Mouse (Mus musculus): ENCODE results near the gene Agtpbp1.
A peak's percentile ranks its signal among the peaks of the same experiment; 100 is the strongest.
"Not testable (repeated sequence)": the region's sequence is repeated elsewhere in the genome, so short reads cannot be mapped to it uniquely, and the experiment has no call there.

Agtpbp1 gene

DNA sequence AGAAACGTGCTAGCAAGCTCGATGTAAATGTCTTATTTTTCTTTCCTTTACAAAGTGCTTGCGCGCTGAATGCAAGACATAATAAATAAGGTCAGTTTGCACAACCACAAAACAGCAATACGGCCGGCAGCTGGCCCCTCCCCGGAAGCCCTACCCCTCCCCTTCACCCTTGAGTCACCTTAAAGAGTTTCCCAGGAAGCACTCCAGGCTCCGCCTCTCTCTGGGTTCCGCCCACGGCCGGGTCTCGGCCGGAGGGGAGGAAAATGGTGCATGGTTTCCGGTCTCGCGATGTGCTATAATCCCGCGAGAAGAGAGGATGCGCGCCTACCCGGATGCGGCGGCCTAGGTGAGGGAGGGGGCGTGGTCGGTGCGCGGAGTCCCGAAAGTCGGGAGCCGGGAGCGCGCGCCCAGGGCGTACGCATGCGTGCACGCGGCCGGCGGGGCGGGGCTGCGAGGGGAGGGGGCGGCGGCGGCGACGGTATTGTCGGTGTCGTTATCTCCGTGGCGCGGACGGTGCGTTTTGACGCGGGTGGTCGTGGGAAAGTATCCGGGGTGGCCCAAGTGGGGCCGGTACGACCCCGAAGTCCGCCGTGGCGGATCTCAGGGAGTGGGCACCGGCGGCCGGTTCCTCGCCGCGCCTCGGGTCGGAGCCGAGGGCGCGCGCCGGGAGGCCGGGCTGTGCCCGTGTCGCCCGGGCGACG, at the start of gene Agtpbp1, which contains the start of gene Naa35:
Gene Agtpbp1 (minus strand): TSS at position 281 of the 701 bp plus-strand sequence.
Gene Naa35 (plus strand): TSS at position 313 of the 701 bp plus-strand sequence.
- DNase-seq (ENCODE audit: low spot score in 2 of 2), result peak; percentile 98 to 99

DNA sequence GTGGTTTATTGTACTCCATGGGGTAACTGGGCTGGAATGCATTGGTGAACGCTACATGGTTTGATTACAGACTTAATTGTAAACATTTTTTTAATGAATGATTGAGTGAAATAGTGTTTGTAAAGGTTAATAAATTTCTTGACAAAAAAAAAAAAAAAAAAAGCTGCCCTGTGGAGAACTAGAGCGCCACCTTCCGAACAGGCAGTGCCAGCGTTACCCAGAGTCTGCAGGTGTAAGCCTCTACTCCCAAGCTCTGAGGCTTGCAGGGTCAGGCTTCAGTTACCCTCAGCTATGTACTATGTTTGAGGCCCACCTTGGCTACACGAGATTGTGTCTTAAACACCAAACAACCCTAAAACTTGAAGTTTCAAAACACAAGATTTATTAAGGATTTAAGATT, 49.6 kb upstream of the Agtpbp1 start:
- no peak for DNase-seq (ENCODE audit: low spot score in 2 of 2)

DNA sequence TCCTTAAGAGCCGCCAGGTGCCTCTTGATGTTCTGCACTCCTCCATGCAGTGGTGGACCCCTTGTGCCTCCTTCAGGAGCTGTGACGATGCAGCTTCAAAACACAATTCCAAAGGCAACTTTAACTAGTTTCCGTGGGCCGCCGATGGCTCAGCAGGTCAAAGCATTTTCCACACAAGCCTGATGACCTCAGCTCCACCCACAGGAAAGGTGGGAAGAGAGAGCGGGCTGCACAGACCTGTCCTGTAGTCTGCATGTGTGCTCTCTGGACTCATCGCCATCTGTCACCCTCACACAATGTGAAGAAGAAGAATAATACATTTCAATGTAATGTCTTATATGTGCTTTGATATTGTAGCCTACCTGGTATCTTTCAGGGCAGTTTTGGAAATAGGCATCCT, 41.7 kb upstream of the Agtpbp1 start:
- no peak for DNase-seq (ENCODE audit: low spot score in 2 of 2)

DNA sequence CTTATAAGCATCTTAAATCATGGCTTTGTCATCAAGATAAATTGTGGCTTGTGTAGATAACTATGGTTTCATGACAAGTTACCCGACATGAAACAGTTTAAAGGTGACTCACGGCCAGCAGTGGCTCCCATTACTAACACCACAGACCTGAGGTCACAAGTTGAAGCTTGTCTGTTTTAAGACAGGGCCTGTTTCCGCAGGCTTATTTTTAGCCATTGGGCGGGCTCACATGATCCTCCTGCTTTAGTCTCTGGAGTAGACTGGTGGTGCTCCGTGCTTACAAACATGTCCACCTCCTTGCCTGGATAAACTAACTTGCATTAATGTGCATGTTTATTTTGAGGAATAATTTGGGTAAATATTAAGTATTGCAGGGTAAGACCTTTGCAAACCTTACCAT, 39.9 kb upstream of the Agtpbp1 start:
- peak in 1 of 2 experiments; percentile 41 for DNase-seq (ENCODE audit: low spot score in 2 of 2)

DNA sequence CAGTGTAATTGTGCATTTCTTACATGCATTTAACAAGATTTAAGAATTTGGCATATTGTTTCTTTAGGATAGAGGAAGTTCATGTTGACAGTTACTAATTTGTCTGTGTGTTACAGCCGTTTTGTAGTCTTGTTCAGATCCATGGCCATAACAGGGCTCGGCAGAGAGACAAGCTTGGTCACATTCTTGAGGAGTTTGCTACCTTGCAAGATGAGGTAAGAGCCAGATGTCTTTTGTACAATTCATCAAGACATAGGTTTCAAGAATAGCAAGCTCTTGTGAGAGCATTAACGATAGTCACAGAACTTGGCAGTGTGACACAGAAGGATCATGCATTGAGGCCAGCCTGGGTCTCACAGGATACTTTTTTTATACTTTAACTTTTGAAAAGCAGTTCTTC, 39.4 kb upstream of the Agtpbp1 start:
- DNase-seq (ENCODE audit: low spot score in 2 of 2), result no peak

DNA sequence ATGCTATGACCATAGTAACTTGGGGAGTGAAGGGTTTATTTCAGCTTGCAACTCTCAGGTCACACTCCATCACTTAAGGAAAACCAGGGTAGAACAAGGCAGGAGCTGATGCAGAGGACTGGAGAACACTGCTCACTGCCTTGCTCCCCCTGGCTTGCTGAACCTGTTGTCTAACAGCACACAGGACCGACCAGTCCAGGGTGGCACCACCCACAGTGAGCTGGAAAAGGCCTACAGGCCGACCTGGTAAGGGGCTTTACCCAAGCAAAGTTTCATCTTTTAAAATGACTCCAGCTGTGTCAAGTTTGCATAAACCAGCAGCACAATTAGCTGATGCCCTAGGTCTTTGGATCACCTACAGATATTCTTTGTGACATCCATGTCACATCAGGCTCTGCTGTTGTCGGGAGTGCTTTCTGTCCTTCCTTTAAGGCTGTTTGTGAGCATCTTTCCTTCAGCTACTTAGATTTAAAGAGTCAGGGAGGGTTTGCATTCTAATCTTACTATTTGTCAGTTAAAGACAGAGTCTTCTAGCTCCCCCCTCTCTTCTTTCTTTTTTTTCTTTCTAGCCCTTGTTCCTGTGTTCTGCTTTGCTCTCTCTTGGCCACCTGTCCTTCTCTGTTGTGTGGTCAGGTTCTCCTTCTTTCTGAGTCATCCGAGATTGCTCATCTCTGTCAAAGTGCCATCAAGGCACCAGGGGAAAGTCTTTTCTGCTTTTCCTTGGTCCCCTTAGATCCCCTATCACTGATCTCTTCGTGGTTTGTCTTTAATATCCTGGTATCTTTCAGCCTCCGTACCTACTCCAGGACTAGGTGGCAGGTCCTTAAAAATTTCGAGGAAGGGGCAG, 36.8 kb upstream of the Agtpbp1 start:
- no peak for DNase-seq (ENCODE audit: low spot score in 2 of 2)

DNA sequence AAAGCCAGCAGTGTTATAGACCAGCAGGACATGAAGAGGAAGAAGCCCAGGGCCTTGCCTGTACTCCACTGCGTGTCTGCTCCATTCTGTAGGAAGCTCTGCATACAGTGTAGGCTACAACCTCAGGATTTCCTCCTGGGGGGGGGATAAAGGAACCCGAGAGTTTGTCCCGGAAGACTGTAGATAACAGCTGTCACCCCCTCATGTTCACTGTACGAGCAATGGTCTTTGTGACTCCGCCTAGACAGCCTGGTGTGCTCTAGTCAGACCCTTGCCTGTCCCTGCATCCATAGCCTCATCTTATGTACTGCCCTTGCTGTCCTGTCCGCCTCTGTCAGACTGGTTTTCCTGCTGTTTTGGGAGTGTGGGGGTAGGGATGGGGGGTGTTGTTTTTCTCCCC, 33.4 kb upstream of the Agtpbp1 start:
- DNase-seq (ENCODE audit: low spot score in 2 of 2), result no peak

DNA sequence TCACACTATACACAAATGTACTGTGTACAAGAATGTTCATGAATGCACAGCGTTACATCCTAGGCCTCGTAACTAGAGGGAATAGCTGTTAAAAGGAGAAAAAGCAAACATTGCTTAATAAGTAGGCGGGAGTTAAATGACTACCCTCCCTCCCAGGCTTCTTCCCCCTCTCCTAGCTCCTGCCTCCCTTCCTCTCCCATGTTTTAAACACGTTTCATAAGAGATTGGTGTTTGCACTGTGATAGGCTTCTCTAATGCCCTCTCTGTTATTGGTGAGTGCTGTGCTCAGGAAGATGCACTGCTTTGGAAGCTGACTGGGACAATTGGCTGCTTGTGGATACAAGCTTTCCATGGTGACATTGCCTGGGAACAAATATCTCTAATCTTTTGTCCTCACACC, 30.5 kb upstream of the Agtpbp1 start:
- DNase-seq (ENCODE audit: low spot score in 2 of 2), result no peak

DNA sequence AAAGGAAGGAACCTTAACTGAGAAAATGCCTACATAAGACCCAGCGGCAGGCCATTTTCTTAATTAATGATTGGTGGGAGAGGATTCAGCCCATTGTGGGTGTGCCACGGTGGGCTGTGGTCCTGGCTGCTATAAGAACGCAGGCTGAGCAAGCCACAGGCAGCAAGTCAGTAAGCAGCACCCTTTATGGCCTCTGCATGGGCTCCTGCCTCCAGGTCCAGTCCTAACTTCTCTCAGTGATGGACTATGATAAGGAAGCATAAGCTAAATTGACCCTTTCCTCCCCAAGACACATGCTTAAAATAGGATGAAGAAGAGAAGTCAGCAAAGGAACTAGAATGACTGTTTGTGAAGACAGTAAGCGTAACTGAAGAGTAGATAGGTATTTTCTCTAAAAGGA, 30.1 kb upstream of the Agtpbp1 start:
- no peak for DNase-seq (ENCODE audit: low spot score in 2 of 2)

DNA sequence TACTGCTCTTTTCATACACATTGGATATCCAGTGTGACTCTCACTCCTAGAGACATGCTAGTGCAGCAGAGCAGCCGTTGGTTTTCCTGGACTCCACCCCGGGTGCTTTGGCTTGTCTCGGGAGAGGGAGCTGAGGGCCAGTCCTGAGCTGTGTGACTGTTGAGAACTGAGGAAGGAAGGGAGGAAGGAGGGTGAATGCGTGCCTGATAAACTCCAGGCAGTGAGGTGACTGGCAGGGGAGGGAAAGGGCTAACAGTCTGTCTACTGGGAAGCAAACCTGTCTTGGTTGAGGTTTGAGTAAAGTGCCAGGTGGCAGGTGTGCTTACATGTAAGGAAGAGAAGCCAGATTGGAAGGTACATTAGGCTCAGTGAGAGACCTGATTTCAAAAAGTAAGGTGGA, 28.8 kb upstream of the Agtpbp1 start:
- no peak for DNase-seq (ENCODE audit: low spot score in 2 of 2)

DNA sequence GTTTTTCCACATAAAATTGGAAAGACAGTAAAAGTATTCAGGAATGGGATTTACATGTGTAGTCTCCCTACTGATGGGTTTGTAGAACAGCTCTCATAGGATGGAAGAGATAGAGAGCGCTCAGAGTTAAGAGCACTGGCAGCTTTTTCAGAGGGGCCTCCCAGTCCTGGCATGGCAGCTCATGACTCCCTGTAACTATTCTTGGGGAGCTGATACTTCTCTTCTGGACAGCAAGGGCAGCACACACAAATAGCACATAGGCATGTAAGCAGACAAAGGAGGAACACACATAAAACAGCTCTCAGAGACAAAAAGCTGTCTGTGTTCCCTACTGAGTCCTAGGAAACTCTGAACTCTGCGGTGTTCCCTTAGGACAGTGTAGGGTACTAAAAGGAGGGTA, 25.4 kb upstream of the Agtpbp1 start:
- DNase-seq (ENCODE audit: low spot score in 2 of 2), result no peak

DNA sequence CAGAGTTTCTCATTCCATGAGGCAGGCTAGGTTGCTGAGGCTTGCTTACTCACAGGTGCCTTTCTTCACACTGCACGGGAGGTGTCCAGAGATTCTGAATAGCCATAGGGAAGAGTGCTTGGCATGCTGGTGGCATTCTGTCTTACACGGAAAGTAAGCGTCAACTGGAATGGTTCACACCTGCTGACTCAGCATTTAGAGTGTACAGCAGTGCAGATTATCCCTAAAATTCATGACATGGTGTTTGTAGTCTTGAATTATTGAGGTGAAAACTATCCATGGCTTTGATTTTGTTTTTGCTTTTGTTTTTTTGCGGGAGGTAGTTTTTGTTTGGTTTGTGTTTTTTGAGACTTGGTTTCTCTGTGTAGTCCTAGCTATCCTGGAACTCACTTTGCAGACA, 24.9 kb upstream of the Agtpbp1 start:
- no peak for DNase-seq (ENCODE audit: low spot score in 2 of 2)

DNA sequence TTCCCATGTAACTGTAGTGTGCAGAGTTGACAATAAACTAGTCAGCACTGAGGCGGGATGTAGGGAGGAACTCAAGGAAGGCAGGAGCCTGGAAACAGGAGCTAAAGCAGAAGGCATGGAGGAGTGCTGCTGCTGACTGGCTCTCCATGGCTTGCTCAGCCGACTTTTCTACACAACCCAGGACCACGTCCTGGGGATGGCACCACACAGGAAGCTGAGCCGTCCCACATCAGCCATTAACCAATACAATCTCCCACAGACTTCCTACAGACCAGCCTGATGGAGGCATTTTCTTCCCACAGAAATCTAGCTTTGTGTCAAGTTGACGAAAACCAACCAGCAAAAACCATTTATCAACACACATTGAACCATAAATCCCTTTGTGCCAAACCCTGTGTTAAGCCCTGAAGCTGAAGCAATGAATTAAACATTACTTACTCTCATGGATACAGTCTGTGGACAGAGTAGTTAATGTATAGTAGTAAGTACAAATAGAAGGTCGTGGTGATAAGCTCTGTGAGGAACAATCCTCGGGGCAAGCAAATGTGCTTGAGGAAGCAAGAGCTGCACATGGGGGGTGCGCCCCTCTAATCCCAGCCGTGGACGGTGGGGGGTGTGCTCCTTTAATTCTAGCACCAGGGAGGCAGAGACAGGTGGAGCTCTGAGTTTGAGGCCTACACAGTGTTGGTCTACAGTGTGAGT, 20.3 kb upstream of the Agtpbp1 start:
- DNase-seq (ENCODE audit: low spot score in 2 of 2), result no peak

DNA sequence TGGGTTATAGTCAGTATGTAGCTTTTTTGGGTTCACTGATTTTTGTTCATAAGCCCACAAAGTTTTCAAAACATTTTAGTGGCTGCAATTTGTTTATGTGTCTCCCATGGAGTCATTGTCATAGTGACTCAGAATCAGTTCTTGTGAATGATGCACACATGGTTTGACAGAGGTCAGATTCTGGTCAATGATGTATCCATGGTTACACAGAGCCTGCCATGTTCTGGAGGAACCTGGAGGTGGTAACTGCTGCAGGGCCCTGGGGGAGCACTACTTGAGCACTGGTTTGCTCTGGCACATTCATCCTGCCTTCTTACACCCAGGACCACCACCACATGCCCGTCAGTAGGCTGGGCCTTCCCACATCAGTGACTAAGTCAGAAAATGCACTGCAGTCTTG, 19.5 kb upstream of the Agtpbp1 start:
- DNase-seq (ENCODE audit: low spot score in 2 of 2), result no peak

DNA sequence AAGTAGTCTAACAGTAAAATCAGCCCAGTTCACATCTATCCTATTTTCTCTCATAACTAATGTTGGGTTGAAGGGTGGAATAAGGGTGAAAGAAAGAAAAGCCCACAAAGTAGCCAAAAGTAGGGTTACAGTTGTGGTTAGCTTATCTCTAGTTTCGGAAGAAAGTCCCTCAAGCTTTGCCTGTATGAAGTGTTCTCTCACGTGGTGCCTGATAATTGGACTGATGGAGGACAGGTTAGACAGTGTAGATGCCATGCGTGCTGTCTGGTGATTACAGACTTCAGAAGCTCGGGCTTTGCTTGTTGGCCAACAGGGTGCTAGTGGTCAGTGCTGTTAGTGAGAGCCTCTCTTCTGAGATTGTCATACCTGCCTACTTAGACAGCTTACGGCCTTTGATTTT, 18.1 kb upstream of the Agtpbp1 start:
- no peak for DNase-seq (ENCODE audit: low spot score in 2 of 2)

DNA sequence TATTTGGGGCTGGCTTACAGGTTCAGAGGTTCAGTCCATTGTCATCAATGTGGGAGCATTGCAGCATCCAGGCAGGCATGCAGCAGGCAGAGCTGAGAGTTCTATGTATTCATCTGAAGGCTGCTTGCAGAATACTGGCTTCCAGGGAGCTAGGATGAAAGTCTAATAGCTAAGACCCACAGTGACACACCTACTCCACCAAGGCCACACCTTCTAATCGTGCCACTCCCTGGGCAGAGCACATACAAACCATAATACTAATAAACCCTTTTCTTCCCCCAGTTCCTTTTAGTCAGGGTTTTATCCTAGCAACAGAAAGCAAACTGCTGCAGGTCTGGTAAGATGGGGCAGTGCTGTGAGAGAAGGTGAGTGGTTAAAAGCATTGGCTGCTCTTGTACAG, 7.6 kb upstream of the Agtpbp1 start:
- DNase-seq (ENCODE audit: low spot score in 2 of 2), result no peak

DNA sequence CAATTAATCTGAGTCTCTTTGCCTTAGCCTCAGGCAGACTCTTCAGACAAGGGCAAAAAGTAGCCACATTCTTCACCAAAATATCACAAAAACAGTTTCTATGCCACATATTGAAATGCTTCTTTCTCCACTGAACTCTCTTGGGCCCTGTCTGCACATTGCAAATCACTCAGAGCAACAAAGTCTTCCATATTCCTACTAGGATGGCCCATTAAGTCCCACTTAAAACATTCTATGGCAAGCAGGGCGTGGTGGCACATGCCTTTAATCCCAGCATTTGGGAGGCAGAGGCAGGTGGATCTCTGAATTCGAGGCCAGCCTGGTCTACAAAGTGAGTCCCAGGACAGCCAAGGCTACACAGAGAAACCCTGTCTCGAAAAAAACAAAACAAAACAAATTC, 7.0 kb upstream of the Agtpbp1 start:
- DNase-seq (ENCODE audit: low spot score in 2 of 2), result not testable (repeated sequence)

DNA sequence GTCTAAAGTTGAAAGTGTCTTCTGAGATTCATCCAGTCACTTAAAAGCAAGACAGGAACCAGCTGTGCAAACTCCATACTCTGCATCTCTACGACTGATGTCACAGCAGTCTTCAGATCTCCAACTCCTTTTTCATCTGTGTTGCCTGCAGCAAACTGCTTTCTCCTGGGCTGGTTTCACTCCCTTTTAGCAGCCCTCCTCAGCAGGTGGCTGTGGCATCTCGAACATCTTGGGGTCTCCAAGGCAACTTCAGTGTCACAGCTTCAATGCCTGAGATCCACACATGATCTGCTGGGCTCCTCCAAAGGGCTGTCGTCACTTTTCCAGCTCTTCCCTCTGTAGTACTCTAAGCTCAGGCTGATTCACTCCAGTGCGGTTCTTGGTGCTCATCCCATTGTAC, 5.7 kb upstream of the Agtpbp1 start:
- no peak for DNase-seq (ENCODE audit: low spot score in 2 of 2)

DNA sequence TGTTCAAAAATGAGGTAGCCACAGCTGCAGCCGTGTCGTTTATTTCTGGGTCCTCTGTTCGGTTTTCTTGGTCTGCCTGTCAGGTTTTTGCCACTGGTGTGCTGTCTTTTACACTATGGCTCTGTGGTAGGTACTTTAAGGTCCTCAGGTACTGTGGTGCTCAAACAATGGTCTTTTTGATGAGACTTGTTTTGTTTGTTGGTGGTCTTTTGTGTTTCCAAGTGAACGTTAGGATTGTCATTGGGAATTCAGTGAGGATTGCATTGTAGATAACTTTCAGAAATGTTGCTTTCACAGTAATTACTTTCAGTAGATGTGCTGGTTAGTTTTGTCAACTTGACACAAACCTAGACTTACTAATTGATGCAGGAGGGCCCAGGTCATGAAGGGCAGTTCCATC, 4.6 kb upstream of the Agtpbp1 start:
- DNase-seq (ENCODE audit: low spot score in 2 of 2), result no peak

DNA sequence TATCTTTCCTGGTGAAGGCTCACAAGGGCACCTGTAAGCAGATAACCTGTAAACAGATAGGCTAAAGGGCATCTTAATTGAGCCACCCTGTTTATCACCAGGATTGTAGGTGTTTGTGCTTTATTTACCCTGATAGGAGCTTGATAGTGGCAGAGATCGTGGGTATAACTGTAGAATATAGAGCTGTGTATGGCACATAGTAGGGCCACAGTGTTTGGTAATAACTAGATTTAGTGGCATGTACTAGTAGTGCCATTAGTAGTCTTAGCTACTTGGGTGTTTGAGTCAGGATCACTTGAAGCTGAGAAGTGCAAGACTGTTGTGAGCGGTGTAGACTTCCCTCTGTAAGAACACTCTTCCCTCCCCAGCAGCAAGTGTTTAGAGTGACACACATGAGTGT, 2.2 kb upstream of the Agtpbp1 start:
- no peak for DNase-seq (ENCODE audit: low spot score in 2 of 2)

DNA sequence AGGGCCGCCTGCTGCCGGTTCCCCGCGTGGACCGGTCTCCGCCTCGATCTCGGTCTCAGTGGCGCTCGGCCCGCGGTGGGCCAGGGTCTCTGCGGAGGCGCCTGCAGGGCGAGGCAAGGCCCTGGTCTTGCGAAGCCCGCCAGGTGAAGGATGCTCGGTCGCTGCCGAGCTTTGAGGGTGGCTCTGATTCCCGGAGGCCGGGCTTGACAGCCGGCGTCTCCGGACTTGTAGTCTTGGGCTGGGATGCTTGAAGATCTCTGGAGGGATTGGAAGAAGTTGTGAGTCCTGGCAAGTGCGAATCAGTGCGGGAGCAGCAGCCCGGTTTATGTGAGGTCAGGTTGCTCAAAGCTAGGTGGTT, 600 bp upstream of the Agtpbp1 start:
- peak in 1 of 2 experiments; percentile 18 for DNase-seq (ENCODE audit: low spot score in 2 of 2)

DNA sequence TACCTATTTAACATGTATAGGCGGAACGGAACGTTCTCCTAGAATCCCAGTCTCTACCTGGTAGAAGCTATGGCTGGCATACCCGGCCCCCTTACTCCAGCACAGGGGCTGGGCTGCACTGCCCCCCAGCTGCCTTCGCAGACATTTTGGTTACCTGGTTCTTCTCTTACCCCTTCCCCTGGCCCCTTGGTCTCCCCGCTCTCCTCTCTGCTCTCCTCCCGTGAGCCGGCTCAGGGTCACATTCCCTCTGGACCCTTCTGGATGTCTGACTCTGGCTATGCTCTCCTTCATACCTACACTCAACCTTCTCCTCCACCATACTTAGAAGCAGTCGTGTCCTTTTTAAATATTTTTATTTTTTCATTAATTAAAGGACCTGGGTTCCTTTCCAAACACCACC, 546 bp downstream of the Agtpbp1 start:
- peak; percentile 13 to 36 for DNase-seq (ENCODE audit: low spot score in 2 of 2)

DNA sequence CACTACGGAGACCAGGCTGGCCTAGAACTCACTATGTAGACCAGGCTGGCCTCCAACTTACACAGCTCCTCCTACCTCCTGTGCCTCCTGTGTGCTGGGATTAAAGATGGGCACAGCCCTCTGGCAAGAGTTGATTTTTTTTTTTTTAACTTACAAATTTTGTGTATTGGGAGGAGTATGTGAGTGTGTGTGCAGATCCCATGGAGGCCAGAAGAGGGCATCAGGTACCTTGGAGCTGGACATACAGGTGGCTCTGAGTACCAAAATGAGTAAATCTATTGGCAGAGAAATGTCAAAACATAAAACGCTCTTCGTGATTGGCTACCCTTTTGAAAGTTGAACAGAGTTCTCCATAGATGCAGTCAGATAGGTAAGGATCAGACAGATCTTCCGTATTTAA, 4.1 kb downstream of the Agtpbp1 start:
- DNase-seq (ENCODE audit: low spot score in 2 of 2), result no peak

Data from urinary bladder, adult 18-20 months (tissue).